Mouse (Mus musculus): ENCODE measurements around the gene Map3k21.

- TF ChIP-seq CTCF (IDR thresholded peaks at IDR 0.05) (no peak), EP300 (IDR thresholded peaks at IDR 0.05) (no peak)
Measured at GRCm38 (mm10) chr8:125870179-125870702, 40.0 kb upstream of the Map3k21 start.

Measured in lung, postnatal 0 days (tissue).